Mouse (Mus musculus): ENCODE data around the gene Sult6b1. TPM values are rescaled to one million over a fixed set of nuclear protein-coding genes. Genes with fewer than 3 reads are reported as not detected.

The Sult6b1 gene
- 0.28 TPM in 1 of 2 replicates, not detected in the other for polyA plus RNA-seq (2015; fragmentation: Nextera tagmentation; extraction: Ambion mirVana)

GRCm38 (mm10) chr17:78906892-78907291 lies at the start of gene Sult6b1:
Gene Sult6b1, minus strand, starts transcription at chr17:78906992.
- no peaks in the 10 kb centered on the region for H3K27me3 ChIP-seq
- H3K4me2 ChIP-seq (replicated peaks), result no peak within 1 kb of the TSS
- no peaks in the 10 kb centered on the region for H3K9me3 ChIP-seq
- ATAC-seq, result no peak
- no peaks in the 10 kb centered on the region for H3K4me1 ChIP-seq (replicated peaks)
- H3K4me3 ChIP-seq (replicated peaks), result no peak within 1 kb of the TSS
- 84% methylated on average over 5 of the region's 5 CpGs for WGBS
- no peak within 1 kb of the TSS for H3K9ac ChIP-seq (replicated peaks)
- no peak within 1 kb of the TSS for H3K27ac ChIP-seq
- H3K36me3 ChIP-seq, result no peaks in the 10 kb centered on the region

- Histone ChIP-seq H3K27ac (no peak overlapping the region), H3K36me3 (peaks cover 79% of the 10 kb centered on the region), H3K27me3 (no peaks in the 10 kb centered on the region), H3K9ac (replicated peaks) (no peak overlapping the region), H3K4me2 (replicated peaks) (no peak overlapping the region), H3K9me3 (no peaks in the 10 kb centered on the region), H3K4me3 (replicated peaks) (no peak overlapping the region), H3K4me1 (replicated peaks) (no peaks in the 10 kb centered on the region)
- no peak for ATAC-seq
- WGBS, result 91% methylated on average over 8 of the region's 8 CpGs
These were observed 46.4 kb upstream of the Sult6b1 start for GRCm38 (mm10) chr17:78953240-78953639.

- H3K4me3 ChIP-seq (replicated peaks), result no peak overlapping the region
- H3K4me2 ChIP-seq (replicated peaks), result no peak overlapping the region
- peaks cover 81% of the 10 kb centered on the region for H3K36me3 ChIP-seq
- no peak for ATAC-seq
- no peak overlapping the region for H3K27ac ChIP-seq
- no peak overlapping the region for H3K9ac ChIP-seq (replicated peaks)
- no peaks in the 10 kb centered on the region for H3K4me1 ChIP-seq (replicated peaks)
- 93% methylated on average over 5 of the region's 5 CpGs for WGBS
- no peaks in the 10 kb centered on the region for H3K27me3 ChIP-seq
- no peaks in the 10 kb centered on the region for H3K9me3 ChIP-seq
These were observed 45.3 kb upstream of the Sult6b1 start for GRCm38 (mm10) chr17:78952070-78952469.

- Histone ChIP-seq H3K4me3 (replicated peaks) (no peak overlapping the region), H3K36me3 (peaks cover 84% of the 10 kb centered on the region), H3K27ac (no peak overlapping the region), H3K4me1 (replicated peaks) (no peaks in the 10 kb centered on the region), H3K9ac (replicated peaks) (no peak overlapping the region), H3K9me3 (no peaks in the 10 kb centered on the region), H3K27me3 (no peaks in the 10 kb centered on the region), H3K4me2 (replicated peaks) (no peak overlapping the region)
- WGBS, result 97% methylated on average over 5 of the region's 5 CpGs
- ATAC-seq, result no peak
These were observed 44.4 kb upstream of the Sult6b1 start for GRCm38 (mm10) chr17:78951225-78951624.

- Histone ChIP-seq H3K4me2 (replicated peaks) (no peak overlapping the region), H3K4me3 (replicated peaks) (no peak overlapping the region), H3K9me3 (no peaks in the 10 kb centered on the region), H3K4me1 (replicated peaks) (peaks cover 6% of the 10 kb centered on the region), H3K27me3 (no peaks in the 10 kb centered on the region), H3K27ac (no peak overlapping the region), H3K9ac (replicated peaks) (no peak overlapping the region), H3K36me3 (peaks cover 56% of the 10 kb centered on the region)
- no peak for ATAC-seq
- 48% methylated on average over 11 of the region's 11 CpGs for WGBS
These were observed 35.8 kb upstream of the Sult6b1 start for GRCm38 (mm10) chr17:78942579-78942978.

GRCm38 (mm10) chr17:78938927-78939326 lies 32.1 kb upstream of the Sult6b1 start:
- peaks cover 14% of the 10 kb centered on the region for H3K4me1 ChIP-seq (replicated peaks)
- H3K27me3 ChIP-seq, result no peaks in the 10 kb centered on the region
- no peak overlapping the region for H3K9ac ChIP-seq (replicated peaks)
- no peak overlapping the region for H3K4me2 ChIP-seq (replicated peaks)
- no peak overlapping the region for H3K27ac ChIP-seq
- no peak for ATAC-seq
- H3K9me3 ChIP-seq, result no peaks in the 10 kb centered on the region
- WGBS, result 94% methylated on average over 4 of the region's 4 CpGs
- no peak overlapping the region for H3K4me3 ChIP-seq (replicated peaks)
- H3K36me3 ChIP-seq, result peaks cover 48% of the 10 kb centered on the region

- Histone ChIP-seq H3K9me3 (no peaks in the 10 kb centered on the region), H3K4me2 (replicated peaks) (peak overlapping the region; percentile 79), H3K36me3 (peaks cover 48% of the 10 kb centered on the region), H3K27me3 (no peaks in the 10 kb centered on the region), H3K4me3 (replicated peaks) (peak overlapping the region; percentile 75), H3K4me1 (replicated peaks) (peaks cover 30% of the 10 kb centered on the region), H3K27ac (peak overlapping the region; percentile 52), H3K9ac (replicated peaks) (peak overlapping the region; percentile 79)
- ATAC-seq, result peak; percentile 55
- WGBS, result 8% methylated on average over 26 of the region's 26 CpGs
These were observed 30.5 kb upstream of the Sult6b1 start for GRCm38 (mm10) chr17:78937229-78937853.

- Histone ChIP-seq H3K9me3 (no peaks in the 10 kb centered on the region), H3K9ac (replicated peaks) (peak within 1 kb of the TSS; percentile 79), H3K4me1 (replicated peaks) (peaks cover 30% of the 10 kb centered on the region), H3K4me2 (replicated peaks) (peak within 1 kb of the TSS; percentile 79), H3K27ac (peak within 1 kb of the TSS; percentile 52), H3K27me3 (no peaks in the 10 kb centered on the region), H3K4me3 (replicated peaks) (peak within 1 kb of the TSS; percentile 75), H3K36me3 (peaks cover 48% of the 10 kb centered on the region)
- peak; percentile 100 for ATAC-seq
- WGBS, result under 1% methylated on average over 45 of the region's 45 CpGs
These were observed 29.9 kb upstream of the Sult6b1 start, which contains the start of the genes Cebpz and Ndufaf7 for GRCm38 (mm10) chr17:78936466-78937228. Gene Cebpz, minus strand, starts transcription at chr17:78937066. Gene Ndufaf7, plus strand, starts transcription at chr17:78937136.

GRCm38 (mm10) chr17:78935857-78936256 lies 29.1 kb upstream of the Sult6b1 start:
- Histone ChIP-seq H3K36me3 (peaks cover 49% of the 10 kb centered on the region), H3K9me3 (no peaks in the 10 kb centered on the region), H3K4me1 (replicated peaks) (peaks cover 30% of the 10 kb centered on the region), H3K9ac (replicated peaks) (peak overlapping the region; percentile 79), H3K27ac (no peak overlapping the region), H3K4me2 (replicated peaks) (peak overlapping the region; percentile 79), H3K27me3 (no peaks in the 10 kb centered on the region), H3K4me3 (replicated peaks) (peak overlapping the region; percentile 75)
- WGBS, result 88% methylated on average over 2 of the region's 2 CpGs
- ATAC-seq, result no peak

- H3K4me1 ChIP-seq (replicated peaks), result peaks cover 27% of the 10 kb centered on the region
- no peak overlapping the region for H3K27ac ChIP-seq
- H3K27me3 ChIP-seq, result no peaks in the 10 kb centered on the region
- 46% methylated on average over 6 of the region's 6 CpGs for WGBS
- H3K9me3 ChIP-seq, result no peaks in the 10 kb centered on the region
- no peak for ATAC-seq
- H3K36me3 ChIP-seq, result peaks cover 36% of the 10 kb centered on the region
- peak overlapping the region; percentile 74 for H3K4me2 ChIP-seq (replicated peaks)
- peak overlapping the region; percentile 71; the same call in 1 of the 2 replicates for H3K4me3 ChIP-seq (replicated peaks)
- 0 out of 2 replicates have a peak overlapping the region, but pooled peaks have one; percentile 84 for H3K9ac ChIP-seq (replicated peaks)
These were observed 10.9 kb upstream of the Sult6b1 start for GRCm38 (mm10) chr17:78917696-78918095.

GRCm38 (mm10) chr17:78916899-78917298 lies 10.1 kb upstream of the Sult6b1 start:
- peak; percentile 12; the same call in 1 of the 2 replicates for ATAC-seq

GRCm38 (mm10) chr17:78916369-78916813 lies 9.6 kb upstream of the Sult6b1 start, which contains the start of gene Cebpzos:
Gene Cebpzos, plus strand, starts transcription at chr17:78916500.
- under 1% methylated on average over 37 of the region's 37 CpGs for WGBS
- H3K27ac ChIP-seq, result peak within 1 kb of the TSS; percentile 84
- H3K4me2 ChIP-seq (replicated peaks), result peak within 1 kb of the TSS; percentile 74
- peak; percentile 97 for ATAC-seq
- H3K36me3 ChIP-seq, result peaks cover 24% of the 10 kb centered on the region
- no peaks in the 10 kb centered on the region for H3K27me3 ChIP-seq
- no peaks in the 10 kb centered on the region for H3K9me3 ChIP-seq
- H3K9ac ChIP-seq (replicated peaks), result peak within 1 kb of the TSS; percentile 84
- H3K4me1 ChIP-seq (replicated peaks), result peaks cover 27% of the 10 kb centered on the region
- H3K4me3 ChIP-seq (replicated peaks), result peak within 1 kb of the TSS; percentile 71

More at GRCm38 (mm10) chr17:78916899-78917298, 10.1 kb upstream of the Sult6b1 start:
- Histone ChIP-seq H3K27me3 (no peaks in the 10 kb centered on the region), H3K4me1 (replicated peaks) (peaks cover 27% of the 10 kb centered on the region), H3K9me3 (no peaks in the 10 kb centered on the region), H3K9ac (replicated peaks) (peak overlapping the region; percentile 84), H3K4me2 (replicated peaks) (peak overlapping the region; percentile 74), H3K4me3 (replicated peaks) (peak overlapping the region; percentile 71), H3K27ac (peak overlapping the region; percentile 84), H3K36me3 (peaks cover 29% of the 10 kb centered on the region)
- 3% methylated on average over 11 of the region's 11 CpGs for whole genome bisulfite sequencing

All from midbrain, embryonic 13.5 days (tissue).